Mouse (Mus musculus) cerebellum, adult 18-20 months (tissue): ENCODE measurements around the gene Socs2.
A peak's percentile ranks its signal among the peaks of the same experiment; 100 is the strongest.

Experiments
- DNase-seq, 2 experiments: peaks; one replicate each; pipeline ENCODE4 v3.0.0; 2021

Socs2 gene

DNA sequence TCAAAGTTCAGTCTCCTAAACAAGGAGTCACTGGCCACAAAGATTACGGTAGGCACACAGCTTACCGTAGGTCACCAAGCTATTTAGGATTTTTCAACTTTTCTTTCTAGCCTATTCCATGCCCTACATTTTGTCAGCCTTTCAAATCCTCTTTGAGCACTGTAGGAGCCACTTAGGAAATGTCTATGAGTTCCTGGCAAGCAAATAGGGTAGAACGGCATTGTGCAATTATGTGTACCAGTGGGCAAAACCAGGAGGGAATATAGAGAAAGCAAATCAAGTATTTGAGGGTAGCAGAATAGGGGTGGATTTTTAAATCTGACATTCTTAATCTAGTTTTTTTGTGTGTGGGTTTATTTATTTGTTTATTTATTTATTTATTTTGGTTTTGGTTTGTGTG, 2.7 kb upstream of the Socs2 start:
- no peak for DNase-seq

DNA sequence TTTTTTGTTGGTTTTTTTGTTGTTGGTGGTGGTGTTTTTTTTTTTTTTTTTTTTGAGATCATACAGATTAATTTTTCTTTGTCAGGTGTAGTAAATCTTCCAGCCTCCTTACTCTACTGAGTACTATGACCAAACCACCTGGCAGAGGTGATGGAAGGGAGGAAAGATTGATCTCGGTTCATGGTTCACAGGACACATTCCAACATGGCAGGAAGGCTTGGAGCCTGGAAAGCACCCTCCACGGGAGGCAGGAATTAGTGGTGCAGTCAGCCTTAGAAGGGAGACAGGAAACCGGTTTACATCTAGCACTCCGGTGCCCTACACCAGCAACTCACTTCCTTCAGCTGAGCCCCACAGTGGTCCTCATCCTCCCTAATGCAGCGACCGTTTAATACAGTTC, 1.7 kb upstream of the Socs2 start:
- DNase-seq, result no peak

DNA sequence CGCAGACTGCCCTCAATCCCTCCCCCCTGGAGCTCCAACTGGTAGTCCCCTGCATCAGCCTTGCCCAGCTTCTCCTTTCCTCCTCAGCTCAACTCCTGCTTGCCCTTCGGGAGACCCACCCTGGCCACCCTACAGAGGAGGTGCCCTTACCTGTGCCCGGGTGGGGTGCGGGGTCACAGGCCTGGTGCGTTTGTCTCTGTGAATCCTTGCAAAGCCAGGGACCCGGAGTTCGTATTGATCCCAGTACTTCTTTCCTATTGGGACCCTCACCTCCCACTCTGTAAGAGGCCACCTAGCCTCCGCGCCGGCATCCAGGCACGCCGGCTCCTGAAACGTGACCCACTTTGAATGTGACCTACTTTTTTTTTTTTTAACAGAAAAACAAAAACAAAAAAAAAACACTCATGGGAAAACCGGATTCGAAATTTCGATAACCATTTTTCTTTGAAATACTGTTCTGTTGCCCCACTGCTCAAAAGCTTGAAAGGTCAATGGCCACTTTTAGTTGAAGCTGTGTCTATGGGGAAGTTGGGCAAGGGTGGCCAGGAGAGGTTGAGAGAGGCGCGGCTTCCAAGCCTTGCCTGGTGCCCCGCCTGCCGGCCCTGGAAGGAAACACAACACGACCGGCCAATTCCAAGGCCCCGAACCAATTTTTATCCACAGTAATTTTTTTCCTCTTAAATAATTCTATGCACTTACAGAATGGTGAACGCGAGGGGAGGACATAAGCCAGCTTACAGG, 686 bp upstream of the Socs2 start:
- DNase-seq, result peak; percentile 71 to 76

DNA sequence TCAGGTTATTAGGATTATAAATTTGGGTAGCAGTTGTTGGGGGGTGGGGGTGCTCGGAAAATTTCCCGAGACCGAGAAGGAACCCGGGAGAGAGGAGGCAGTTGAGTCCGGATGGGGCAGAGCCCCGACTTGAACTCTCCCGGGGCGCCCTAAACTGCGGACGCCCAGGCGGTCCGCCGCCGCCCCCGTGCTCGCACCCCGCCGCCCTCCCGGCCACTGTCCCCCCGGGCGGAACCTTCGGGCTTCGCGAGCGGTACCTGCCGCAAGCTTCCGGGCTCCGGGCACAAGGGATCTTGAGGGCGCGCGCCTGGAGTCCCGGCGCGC, 657 bp downstream of the Socs2 start:
- no peak for DNase-seq

DNA sequence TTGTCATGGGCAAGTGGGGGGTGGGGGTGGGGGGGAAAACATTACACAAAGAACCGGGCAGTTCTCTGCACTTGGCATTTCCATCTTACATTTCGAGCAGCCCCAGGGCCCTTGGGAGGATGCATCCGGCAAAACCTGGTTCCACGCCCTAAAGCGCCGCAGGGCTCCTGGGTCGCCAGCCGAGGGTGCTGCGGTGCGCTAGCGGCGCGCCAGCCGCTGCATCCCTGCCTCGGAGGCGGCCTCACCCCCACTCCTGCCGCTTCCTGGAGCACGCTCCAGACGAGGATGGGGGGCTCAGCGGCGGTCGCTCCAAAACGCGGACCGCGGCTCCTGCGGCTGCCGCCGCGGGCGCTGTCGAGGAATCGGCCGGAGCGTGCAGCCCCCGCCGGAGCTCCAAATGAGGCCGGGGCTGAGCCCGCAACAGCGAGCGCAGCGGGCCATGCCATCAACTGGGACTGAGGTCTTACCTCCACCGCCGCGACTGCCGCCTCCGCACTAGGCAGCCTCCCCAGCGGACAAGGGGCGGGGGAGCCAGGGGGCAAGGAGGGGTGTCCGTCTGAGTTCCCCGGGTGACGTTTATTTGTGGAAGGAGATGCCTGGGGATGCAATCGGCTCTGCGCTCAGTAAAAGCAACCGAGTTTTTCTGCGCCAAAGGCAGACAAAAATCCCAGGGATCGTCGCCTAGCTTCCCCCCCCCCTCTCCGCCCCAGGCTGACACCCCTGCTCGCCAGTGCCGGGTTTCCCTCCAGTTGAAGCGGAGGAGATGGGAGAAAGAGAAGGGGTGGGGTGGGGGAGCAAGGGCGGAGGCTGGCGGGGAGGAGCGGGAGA, 1.2 kb downstream of the Socs2 start:
- peak; percentile 13 to 23 for DNase-seq

DNA sequence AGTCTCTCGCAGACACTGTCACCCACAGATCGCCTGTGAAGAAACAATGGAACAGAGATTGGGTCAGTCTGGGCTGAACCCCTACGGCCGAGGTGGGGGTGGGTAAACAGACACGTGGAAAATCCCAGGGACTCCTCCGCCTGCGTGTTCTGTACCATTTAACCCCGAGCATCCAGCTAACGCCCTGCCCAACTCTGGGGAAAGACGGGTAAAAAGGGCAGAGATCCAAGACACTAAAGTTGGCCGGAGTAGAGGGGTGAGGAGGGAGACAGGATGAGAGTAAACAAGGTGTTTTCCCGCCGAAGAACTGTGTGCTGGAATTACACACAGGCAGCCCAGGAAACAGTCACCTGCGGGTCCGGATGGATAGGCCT, 1.8 kb downstream of the Socs2 start:
- peak in 1 of 2 experiments; percentile 4 for DNase-seq

DNA sequence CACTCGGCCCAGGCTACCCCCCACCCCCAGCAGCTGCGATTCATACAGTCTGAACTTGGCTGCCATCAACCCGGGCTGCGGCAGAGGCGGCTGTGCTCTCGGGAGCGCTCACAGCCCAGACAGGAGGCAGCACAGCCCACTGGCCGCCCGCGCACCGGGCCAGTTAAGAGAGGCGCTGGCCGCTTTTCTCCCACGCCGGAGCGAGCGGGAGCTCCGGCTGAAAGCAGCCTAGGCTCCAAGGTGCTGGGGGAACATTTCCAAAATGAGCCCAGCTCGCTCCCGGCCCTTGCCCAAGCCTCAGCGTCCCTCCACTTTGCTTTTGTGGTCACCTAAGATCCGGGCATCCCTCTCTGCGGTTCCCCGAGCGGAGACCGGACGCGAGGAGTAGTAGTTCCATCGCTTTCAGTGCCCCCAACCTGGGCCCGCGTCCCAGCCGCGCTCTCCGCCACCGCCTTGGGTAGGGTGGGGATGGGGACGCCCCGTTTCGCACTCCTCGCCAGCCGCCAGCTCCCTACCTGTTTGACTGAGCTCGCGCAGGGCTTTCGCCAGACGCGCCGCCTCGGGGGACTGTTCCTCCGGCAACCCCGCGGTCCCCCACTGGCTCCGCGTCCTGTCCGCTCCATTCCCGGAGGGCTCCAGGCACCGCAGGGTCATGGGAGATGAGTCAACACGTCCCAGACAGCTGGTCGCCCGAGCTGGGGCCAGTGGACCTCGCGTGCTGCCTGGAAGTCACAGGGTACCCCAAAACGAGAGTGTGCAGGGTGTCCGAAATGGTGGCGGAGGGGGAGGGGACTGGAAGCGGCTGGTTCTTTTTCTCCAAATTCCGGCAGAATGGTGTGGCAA, 2.4 kb downstream of the Socs2 start:
- peak; percentile 9 to 31 for DNase-seq

DNA sequence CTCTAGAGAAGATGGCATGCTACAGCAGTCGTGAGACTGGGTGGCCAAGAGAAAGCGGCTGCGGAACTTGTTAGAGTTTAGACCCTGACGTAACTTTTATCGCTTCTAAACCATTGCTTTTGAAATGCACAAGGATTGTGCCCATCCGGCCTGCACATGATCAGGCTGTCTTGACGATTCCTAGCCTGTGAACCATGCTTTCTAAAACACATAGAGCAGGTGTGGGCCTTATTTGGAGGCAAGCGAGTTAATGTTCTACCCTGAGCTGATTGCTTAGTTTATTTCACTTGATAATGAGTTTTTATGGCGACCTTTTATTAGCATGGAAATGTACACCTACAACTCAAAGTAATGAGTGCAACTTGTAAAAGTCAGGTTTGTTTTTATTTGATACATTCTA, 5.8 kb downstream of the Socs2 start:
- no peak for DNase-seq

DNA sequence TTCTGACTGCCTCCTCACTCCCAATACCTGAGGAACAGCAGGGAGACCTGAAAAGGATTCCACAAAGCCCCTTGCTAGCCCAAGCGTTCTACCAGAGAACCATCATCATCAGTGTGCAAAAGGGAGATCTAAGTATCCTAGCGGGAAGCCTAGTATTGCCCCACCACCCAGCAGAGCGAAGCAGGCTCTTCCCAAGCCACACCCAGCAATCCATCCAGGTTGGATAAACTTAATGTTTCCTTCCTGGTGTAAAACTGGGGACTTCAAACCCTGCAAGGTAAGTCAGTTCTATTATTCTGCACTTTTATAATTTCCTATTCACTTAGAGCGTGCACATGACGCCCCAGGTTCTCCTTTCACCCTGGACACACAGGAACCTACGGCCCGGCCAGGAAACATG, 6.3 kb downstream of the Socs2 start:
- no peak for DNase-seq

DNA sequence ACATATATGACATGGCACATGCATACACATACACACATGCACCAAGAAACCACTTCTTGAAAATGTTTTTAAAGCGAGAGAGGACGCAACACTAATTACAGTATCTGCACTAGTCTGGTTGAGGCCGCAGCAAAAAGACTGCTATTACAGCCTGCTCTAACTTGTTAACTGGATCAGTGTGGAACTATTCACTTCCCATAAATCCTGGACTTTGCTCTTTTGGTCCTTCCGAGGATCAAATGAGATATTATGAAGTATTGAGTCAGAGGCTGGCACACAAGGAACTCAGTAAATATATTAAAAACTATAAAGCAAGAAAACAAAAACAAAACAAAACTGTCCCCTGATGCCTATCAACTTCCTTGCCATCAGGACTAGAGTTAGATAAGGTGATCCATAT, 6.8 kb downstream of the Socs2 start:
- no peak for DNase-seq

DNA sequence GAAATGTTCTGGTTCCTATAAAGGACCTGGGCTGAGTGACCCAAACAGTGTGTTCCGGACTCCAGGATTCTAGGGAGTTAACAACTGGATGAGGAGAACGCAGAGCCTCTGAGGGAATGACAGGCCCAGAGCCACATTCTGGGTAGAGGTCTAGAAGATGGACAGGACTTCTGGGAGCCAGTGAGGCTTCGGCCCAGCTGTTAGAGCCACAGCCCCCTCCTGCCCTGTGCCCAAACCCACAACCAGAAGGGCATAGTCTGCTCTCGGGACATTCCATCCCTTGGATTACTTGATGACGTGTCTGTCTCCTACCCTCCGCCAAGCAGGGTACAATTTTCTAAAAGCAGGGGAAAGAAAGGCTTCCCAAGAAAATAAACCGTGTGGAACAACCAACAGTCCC, 7.8 kb downstream of the Socs2 start:
- no peak for DNase-seq

DNA sequence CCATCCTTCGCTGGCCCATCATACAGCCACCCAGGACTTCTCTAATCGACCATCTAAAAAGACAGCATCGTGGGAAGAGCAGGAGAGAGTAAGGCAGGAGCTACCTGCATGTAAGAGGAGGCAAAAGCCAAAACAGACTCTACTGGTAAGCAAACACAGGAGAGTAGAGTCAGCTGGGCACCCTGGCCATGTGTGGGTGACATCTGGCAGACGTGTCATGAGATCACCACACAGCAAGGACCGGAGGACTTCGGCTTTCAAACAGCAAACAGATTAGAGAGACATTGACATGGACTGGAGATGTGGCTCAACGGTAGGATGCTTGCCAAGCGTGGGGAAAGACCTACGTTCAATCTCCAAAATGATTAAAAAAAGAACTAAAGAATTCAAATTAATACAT, 8.5 kb downstream of the Socs2 start:
- no peak for DNase-seq

DNA sequence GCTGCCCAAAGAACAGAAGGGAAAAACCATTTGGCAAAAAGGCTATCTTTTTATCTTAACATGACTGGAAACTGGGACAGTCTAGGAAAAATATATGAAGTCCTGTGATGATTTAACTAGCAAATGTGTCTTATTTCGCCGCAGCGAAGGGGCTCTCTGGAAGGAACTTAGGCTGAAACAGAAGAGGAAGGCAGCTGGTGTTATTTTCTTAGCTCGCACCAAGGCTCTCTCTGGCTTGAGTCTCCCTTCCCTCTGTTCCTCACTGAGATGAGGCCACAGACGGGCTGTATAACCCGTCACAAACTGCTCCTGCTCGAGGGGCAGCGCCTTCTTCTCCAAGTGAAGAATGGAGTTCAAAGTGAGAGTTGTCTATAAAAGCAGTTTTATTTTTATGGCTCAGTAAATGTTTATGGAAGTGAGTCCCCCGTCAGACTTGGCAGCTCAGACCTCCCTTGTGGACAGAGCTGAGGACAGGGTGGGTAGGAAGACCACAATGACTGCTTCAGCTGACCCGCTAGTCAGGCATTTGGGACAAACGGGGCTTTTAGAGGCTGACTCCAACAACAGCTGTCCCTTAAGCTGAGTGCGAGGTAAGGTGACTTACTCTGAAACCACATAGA, 9.3 kb downstream of the Socs2 start:
- no peak for DNase-seq

DNA sequence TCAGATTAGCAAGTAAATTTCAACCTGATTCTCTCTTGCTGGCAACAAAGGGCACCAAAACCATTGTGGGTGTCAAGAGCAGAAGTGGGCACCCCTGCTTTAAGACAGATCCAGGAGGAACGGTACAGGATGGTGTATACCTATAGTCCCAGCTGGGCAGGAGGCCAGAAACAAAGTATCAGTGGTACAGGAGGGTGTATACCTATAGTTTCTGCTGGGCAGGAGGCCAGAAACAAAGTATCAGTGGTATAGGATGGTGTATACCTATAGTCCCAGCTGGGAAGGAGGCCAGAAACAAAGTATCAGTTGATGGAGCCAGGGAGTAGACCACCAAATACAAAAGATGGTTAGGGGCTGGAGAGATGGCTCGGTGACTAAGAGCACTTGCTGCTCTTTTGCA, 12.2 kb downstream of the Socs2 start:
- DNase-seq, result no peak

DNA sequence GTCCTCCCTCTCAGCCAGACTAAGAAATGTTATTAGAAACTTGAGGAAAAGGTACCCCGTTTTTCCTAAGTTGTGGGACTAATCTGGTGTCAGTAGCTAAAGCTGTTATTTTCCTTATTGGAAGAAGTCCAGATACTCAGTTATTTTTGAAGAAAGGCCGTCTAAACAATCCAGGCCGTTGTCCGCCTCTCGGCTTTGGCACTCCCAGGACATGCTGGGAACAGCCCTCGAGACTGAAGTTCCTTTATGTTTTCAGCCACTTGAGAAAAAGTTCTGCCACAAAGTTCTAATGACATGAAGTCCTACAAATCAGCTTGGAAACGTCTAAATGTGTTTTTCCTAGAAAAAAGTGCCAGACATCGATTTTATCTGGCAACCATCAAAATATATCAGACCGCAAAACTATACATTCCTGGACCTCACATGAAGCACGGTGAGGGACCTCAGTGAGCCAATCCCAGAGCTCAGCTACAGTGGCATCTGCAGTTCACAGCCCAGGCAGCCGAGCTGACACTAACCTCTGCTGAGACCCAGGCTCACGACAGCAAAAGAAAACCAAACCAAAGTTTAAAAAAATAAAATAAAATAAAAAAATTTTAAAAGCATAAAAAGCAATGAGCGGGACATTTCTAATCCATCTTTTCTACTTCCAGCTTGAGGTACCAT, 17.2 kb downstream of the Socs2 start:
- DNase-seq, result no peak

DNA sequence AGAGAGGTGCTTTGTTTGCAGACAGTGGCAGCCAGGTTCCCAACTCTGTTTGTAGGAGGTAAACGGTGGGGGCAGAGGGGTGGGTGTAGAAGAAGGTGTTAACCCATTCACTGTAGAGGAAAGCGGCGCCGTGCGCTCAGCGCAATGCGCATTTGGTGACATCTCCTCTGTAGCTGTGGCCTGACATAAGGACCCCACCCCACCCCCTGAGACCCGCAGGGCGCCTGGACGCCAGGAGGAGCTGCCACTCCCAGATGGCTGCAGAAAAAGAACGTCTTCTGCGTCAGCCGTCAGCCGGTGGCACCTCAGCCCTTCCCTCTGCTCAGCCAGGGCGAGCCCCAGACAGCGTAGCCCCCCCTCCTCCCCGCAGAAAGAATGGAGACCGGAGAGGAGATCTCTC, 18.5 kb downstream of the Socs2 start:
- DNase-seq, result no peak

DNA sequence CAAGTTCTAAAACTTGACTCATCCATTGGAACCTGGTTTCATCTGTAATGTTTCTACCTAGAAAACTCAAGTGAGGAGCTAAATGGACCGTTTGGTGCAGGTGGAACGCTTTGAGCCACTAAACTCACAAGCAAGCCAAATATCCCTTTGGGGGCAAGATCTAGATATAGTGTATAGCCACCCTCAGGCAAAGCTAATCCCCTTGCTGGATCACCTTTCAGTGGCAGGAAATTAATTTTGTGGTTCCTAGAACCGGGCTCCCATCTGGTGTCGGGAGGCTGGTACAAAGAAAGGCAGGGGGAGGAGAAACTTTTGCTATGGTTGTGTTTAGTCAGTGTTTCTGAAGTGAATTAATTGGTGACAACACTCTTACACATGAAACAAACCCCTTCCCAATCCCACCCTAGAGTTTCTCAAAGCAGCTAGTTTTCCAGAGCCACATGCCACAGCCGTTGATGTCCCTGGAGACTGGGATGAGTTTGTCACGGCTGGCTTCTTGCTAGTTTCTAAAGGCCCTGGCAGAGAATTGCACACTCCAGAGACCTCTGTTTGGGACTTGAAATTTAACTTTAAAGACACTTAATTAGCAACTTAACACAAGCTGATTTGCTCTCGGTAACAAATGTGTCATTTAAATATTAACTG, 19.7 kb downstream of the Socs2 start:
- DNase-seq, result no peak

DNA sequence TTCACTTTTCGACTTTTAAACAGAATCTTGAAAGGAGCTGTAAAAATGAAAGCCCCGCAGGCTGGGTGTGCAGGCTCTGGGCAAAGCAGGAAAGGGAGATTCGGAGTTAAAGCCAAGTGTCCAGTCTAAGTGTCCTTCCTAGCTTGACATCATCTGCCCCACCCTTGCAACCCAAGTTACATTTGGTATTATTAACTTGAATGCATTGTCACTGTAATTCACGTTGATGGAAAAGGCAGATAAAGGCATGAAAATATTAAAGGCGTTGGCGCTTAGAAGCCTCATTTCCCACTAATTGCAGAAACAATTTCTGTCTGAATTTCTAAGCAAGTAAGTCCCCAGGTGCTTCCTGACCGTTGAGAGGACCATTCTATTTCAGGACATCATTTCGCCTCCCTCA, 20.6 kb downstream of the Socs2 start:
- DNase-seq, result no peak

DNA sequence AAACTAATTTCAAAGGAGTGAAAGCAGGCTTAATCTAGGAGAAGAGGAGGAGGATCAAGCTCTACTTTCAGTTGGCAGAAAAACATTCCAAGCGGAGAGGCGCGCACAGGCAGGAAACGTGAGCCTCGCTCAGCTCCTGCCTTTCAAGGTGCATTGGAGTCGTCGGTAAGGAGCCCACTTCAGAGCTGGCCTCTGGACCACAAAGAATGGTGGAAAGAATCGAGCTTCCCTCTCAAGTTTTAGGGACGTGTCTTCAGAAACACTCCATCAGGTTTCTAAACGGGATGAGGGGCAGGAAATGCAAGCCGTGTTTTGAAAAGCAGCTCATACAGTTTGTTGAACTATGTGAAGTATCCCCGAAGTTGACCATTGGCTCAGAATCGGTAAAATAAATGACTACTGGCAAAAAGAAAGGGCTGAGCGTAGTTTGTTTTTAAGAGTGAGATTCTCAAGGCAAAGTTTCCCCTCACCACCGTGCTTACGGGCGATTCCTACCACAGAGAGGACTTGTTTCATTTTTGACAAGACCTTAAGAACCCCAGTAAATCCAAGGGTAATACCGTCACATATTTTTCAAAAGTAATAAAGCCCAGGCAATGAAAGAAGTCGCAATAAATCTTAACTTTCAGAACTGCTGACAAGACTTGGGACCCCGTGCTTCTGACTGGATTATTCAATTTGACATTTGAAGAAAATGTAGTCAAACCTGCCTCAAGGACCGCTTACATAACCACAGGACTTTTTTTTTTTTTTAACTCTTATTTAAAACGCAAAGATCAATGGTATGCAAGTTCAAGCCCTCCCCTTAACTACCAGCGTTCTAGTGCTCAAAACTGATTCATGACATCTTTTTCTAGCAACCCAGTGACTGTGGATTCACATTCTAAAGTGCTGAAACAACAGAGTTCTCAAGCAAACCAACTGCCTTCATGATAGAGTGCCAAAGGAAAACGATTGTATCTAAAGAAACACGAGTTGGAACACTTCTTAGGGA, 21.9 kb downstream of the Socs2 start:
- no peak for DNase-seq

DNA sequence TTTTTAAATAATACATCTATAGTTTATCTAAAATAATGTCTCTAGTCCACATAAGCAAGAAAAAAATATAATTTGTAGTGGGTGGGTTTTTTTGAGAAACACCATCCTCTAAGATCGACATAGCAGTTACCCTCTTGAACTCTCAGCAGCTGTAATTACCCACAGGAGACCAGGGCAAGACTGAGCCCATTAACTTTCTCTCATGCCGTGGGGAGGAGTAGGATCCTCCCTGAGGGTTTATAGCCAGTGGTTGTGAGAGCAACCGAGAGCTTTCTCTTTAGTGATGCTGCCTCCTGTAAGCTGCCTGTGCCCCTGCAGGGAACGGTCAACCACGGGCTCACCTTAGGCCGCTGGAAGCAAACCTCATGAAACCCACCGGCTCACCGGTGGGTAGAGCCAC, 24.9 kb downstream of the Socs2 start:
- DNase-seq, result no peak

DNA sequence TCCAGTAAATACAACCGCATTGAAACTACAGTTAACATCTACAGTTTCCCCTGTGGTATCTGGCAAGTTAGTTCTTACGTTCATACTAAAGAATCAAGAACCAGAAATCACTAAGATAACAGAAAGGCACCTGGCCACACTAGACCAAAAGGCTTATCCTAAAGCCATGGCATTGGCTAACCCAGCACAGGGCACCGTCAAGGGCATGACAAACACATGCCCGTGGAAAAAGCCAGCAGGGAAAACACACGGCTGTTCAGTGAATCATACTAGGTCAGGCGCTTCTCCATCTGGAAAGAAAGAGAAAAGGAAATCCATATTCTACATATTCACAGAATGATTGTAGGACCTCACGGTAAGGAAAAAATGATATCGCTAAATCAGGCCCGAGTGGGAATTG, 26.1 kb downstream of the Socs2 start:
- DNase-seq, result no peak
